In genomic region chr1:89780675-89781074, GRCm38 (mm10) we compare ENCODE assay signal across 24 mouse cellular contexts.
DNase-seq lines count a peak whose midpoint lies in the region; ATAC-seq lines count a peak whose summit lies in the region.
"Had no signal": no experiment of that assay in that cellular context is flagged by ENCODE, and none has a peak within 500 bp of the region (broad histone marks: within the 10 kb centered on the region; RNA-seq: fewer than 3 reads in every experiment).

No protein-coding gene starts in this region.

- H3K36me3 ChIP-seq in hindbrain, embryonic 16.5 days (ENCODE audit: control insufficient read depth, insufficient read depth, low read length): no peaks in the 10 kb centered on the region
- H3K36me3 ChIP-seq: embryonic facial prominence, embryonic 15.5 days; G1E; liver, embryonic 12.5 days had no signal

- no peak overlapping the region for H3K27ac ChIP-seq in hindbrain, embryonic 16.5 days (ENCODE audit: low read depth, low read length)
- H3K27ac ChIP-seq: embryonic facial prominence, embryonic 15.5 days; heart, embryonic 10.5 days; hindbrain, embryonic 14.5 days; kidney, postnatal 0 days; limb, embryonic 13.5 days; liver, embryonic 12.5 days; midbrain, embryonic 10.5 days had no signal

- H3K9me3 ChIP-seq in hindbrain, embryonic 16.5 days (ENCODE audit: control insufficient read depth, low read length): no peaks in the 10 kb centered on the region
- H3K9me3 ChIP-seq: embryonic facial prominence, embryonic 15.5 days; heart, embryonic 10.5 days; limb, embryonic 13.5 days; liver, embryonic 12.5 days; midbrain, embryonic 10.5 days had no signal

- DNase-seq in adrenal gland, adult (ENCODE audit: inconsistent age in 2 of 2, low spot score in 1 of 2): peak; percentile 34 to 58
- DNase-seq in adrenal gland, adult 18-20 months (ENCODE audit: low spot score in 2 of 2): no peak
- DNase-seq in layer of hippocampus, adult 18-20 months (ENCODE audit: low spot score in 2 of 2): peak; percentile 22 to 36
- DNase-seq in layer of hippocampus, adult 11-12 months (ENCODE audit: low spot score): no peak
- peak; percentile 39 for DNase-seq in 3134 (ENCODE audit: extremely low read depth, insufficient read length, low spot score)
- peak; percentile 78 for DNase-seq in brain, adult 2 months (ENCODE audit: low read depth, low spot score)
- DNase-seq: forebrain, postnatal 0 days; gastrocnemius, postnatal 10 days; heart, postnatal 4 days; layer of hippocampus, postnatal 36 days; lung, adult 18-20 months; lung, postnatal 10 days; thymus, postnatal 25 days had no signal

- ATAC-seq in hindbrain, embryonic 16.5 days: no peak
- ATAC-seq: liver, embryonic 12.5 days; midbrain, embryonic 16.5 days had no signal

- H3K9ac ChIP-seq in hindbrain, embryonic 16.5 days (ENCODE audit: low read depth, low read length): no peak overlapping the region
- H3K9ac ChIP-seq: embryonic facial prominence, embryonic 15.5 days; forebrain, postnatal 0 days; hindbrain, embryonic 14.5 days; limb, embryonic 13.5 days; liver, embryonic 12.5 days had no signal

- H3K4me2 ChIP-seq in hindbrain, embryonic 16.5 days (ENCODE audit: low read length): no peak overlapping the region
- H3K4me2 ChIP-seq: embryonic facial prominence, embryonic 15.5 days; hindbrain, embryonic 14.5 days; limb, embryonic 13.5 days; liver, embryonic 12.5 days had no signal

- peaks cover 7% of the 10 kb centered on the region; the same call in 1 of the 2 replicates for H3K4me1 ChIP-seq in hindbrain, embryonic 16.5 days (ENCODE audit: control insufficient read depth, insufficient read depth, low read depth, low read length)
- H3K4me1 ChIP-seq: liver, embryonic 12.5 days had no signal

- no peak overlapping the region for H3K4me3 ChIP-seq in hindbrain, embryonic 16.5 days (ENCODE audit: low read length)
- H3K4me3 ChIP-seq: embryonic facial prominence, embryonic 15.5 days; heart, embryonic 10.5 days; limb, embryonic 13.5 days; liver, embryonic 12.5 days; midbrain, embryonic 10.5 days had no signal

- H3K27me3 ChIP-seq in hindbrain, embryonic 16.5 days (replicated peaks; ENCODE audit: control insufficient read depth, insufficient read depth, low read length): no peaks in the 10 kb centered on the region
- H3K27me3 ChIP-seq: CH12.LX; embryonic facial prominence, embryonic 15.5 days; limb, embryonic 13.5 days; liver, embryonic 12.5 days had no signal

- 96% methylated on average over 2 of the region's 2 CpGs for WGBS in hindbrain, embryonic 16.5 days

Comparison
In these comparisons a context has a peak if more than half of its experiments do, and no peak if none do; other contexts are left out.
1. DNase-seq: peak in adrenal gland, adult (2 of 2), layer of hippocampus, adult 18-20 months (2 of 2), 3134 (single experiment) and brain, adult 2 months (single experiment); none in adrenal gland, adult 18-20 months (0 of 2) and layer of hippocampus, adult 11-12 months (single experiment).